Mouse (Mus musculus) liver, embryonic 14.5 days (tissue): ENCODE results near the gene Gfer.
A peak's percentile ranks its signal among the peaks of the same experiment; 100 is the strongest.

Source experiments
- CTCF ChIP-seq: IDR thresholded peaks from 2 replicates; pipeline ENCODE4 v1.5.1; 2016; ENCODE audit warnings: antibody characterized with exemption, low read depth, control low read depth
- EP300 ChIP-seq: IDR thresholded peaks from 2 replicates; pipeline ENCODE4 v1.6.1; 2016; ENCODE audit warnings: antibody characterized with exemption, low read depth

GRCm38 (mm10) chr17:24734513-24734912 lies 38.6 kb upstream of the Gfer start:
- TF ChIP-seq CTCF (peak; percentile 32; the same call in 1 of the 2 replicates), EP300 (no peak)
